Mouse (Mus musculus): ENCODE results near the gene Ocel1.

DNA sequence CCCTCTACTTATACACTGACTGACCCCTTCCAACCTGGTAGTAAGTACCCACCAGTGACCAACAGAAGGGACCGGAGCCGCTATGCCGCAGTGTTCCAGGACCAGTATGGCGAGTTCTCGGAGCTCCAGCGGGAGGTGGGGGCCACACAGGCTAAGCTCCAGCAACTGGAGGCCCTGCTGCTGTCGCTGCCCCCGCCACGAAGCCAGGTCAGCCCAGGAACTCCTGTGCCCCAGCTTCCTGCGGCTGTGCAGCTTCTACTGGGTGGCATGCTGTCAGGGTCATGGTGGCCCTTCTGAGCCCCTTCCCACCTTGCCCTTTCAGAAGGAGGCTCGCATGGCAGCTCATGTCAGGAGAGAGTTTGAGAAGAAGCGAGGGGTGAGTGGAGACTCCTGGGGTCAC lies 1.3 kb downstream of the Ocel1 start:
- TF ChIP-seq CTCF (IDR thresholded peaks at IDR 0.05; ENCODE audit: low read depth, low read length), result no peak
- TF ChIP-seq POLR2A (IDR thresholded peaks at IDR 0.05; ENCODE audit: extremely low read depth, insufficient read depth, low read length), result no peak
